Mouse (Mus musculus) olfactory bulb, adult 2 months (tissue): Measurements from ENCODE around the gene Pdss2. TPM values are rescaled to one million over a fixed set of nuclear protein-coding genes. Genes with fewer than 3 reads are reported as not detected.

Source experiments
- H3K27ac ChIP-seq: fragments of 200-500 bp; 2 replicates; pipeline ENCODE4 v1.5.1; 2012; ENCODE audit warnings: low read depth, low read length; ENCODE audit not compliant: insufficient read depth
- H3K4me1 ChIP-seq: fragments of 200-500 bp; 2 replicates; pipeline ENCODE4 v1.6.1; 2012; ENCODE audit warnings: low read length; ENCODE audit not compliant: control insufficient read depth, insufficient read depth
- H3K4me3 ChIP-seq: fragments of 200-500 bp; 2 replicates; pipeline ENCODE4 v1.5.1; 2012; ENCODE audit warnings: mild to moderate bottlenecking, low read depth, low read length, moderate library complexity; ENCODE audit not compliant: insufficient read depth
- CTCF ChIP-seq: fragments of 200-500 bp; IDR thresholded peaks from 2 replicates; pipeline ENCODE4 v1.5.1; 2012; ENCODE audit warnings: low read depth, mild to moderate bottlenecking, low read length, moderate library complexity; ENCODE audit not compliant: insufficient read depth
- POLR2A ChIP-seq: fragments of 200-500 bp; IDR thresholded peaks from 2 replicates; pipeline ENCODE4 v1.6.1; 2012; ENCODE audit warnings: mild to moderate bottlenecking, low read depth, low read length, moderate library complexity; ENCODE audit not compliant: insufficient read depth
- WGBS: fragments of 180-500 bp; shearing (Covaris S2); methylation state at CpG from one replicate; pipeline ENCODE4 v1.1.7; 2018; 5-methylcytosine and 5-hydroxymethylcytosine counted together
- polyA plus RNA-seq: library from polyadenylated mRNA; stranded (reverse); fragments of >200 nt; gene quantifications from 2 replicates; pipeline ENCODE4 v1.2.4, GENCODE M21; 2012; ENCODE audit warnings: low replicate concordance; ENCODE audit not compliant: missing spikeins, insufficient read depth, insufficient read length

The Pdss2 gene
- polyA plus RNA-seq, 1 experiment: not detected

- Histone ChIP-seq H3K4me3 (no peak overlapping the region), H3K27ac (no peak overlapping the region), H3K4me1 (no peaks in the 10 kb centered on the region)
- TF ChIP-seq POLR2A (no peak), CTCF (no peak)
- 45% methylated on average over 5 of the region's 5 CpGs for WGBS
Measured at GRCm38 (mm10) chr10:43378279-43378678, 157.0 kb downstream of the Pdss2 start.

- WGBS: 73% methylated on average over 15 of the region's 15 CpGs
- H3K4me3 ChIP-seq: no peak overlapping the region
- TF ChIP-seq CTCF (no peak), POLR2A (no peak)
- no peaks in the 10 kb centered on the region for H3K4me1 ChIP-seq
- no peak overlapping the region for H3K27ac ChIP-seq
Measured at GRCm38 (mm10) chr10:43378732-43379644, 157.7 kb downstream of the Pdss2 start.

- Histone ChIP-seq H3K27ac (no peak overlapping the region), H3K4me1 (no peaks in the 10 kb centered on the region), H3K4me3 (no peak overlapping the region)
- WGBS: 90% methylated on average over 3 of the region's 3 CpGs
- TF ChIP-seq POLR2A (no peak), CTCF (no peak)
Measured at GRCm38 (mm10) chr10:43382660-43383059, 161.4 kb downstream of the Pdss2 start.

GRCm38 (mm10) chr10:43384623-43385022, 163.3 kb downstream of the Pdss2 start:
- TF ChIP-seq POLR2A (no peak), CTCF (no peak)
- WGBS: 94% methylated on average over 5 of the region's 5 CpGs

GRCm38 (mm10) chr10:43392921-43393320, 171.6 kb downstream of the Pdss2 start:
- Histone ChIP-seq H3K4me3 (no peak overlapping the region), H3K27ac (no peak overlapping the region), H3K4me1 (no peaks in the 10 kb centered on the region)
- TF ChIP-seq CTCF: no peak
- no peak for TF ChIP-seq POLR2A
- 96% methylated on average over 2 of the region's 2 CpGs for WGBS

More at GRCm38 (mm10) chr10:43384623-43385022, 163.3 kb downstream of the Pdss2 start:
- Histone ChIP-seq H3K27ac (no peak overlapping the region), H3K4me1 (no peaks in the 10 kb centered on the region), H3K4me3 (no peak overlapping the region)

GRCm38 (mm10) chr10:43393818-43394217, 172.5 kb downstream of the Pdss2 start:
- no peaks in the 10 kb centered on the region for H3K4me1 ChIP-seq
- H3K4me3 ChIP-seq: no peak overlapping the region
- TF ChIP-seq POLR2A: no peak
- TF ChIP-seq CTCF: no peak
- 91% methylated on average over 6 of the region's 6 CpGs for WGBS
- no peak overlapping the region for H3K27ac ChIP-seq

- H3K27ac ChIP-seq: no peak overlapping the region
- WGBS: 77% methylated on average over 4 of the region's 4 CpGs
- TF ChIP-seq POLR2A (no peak), CTCF (no peak)
- H3K4me3 ChIP-seq: no peak overlapping the region
- H3K4me1 ChIP-seq: no peaks in the 10 kb centered on the region
Measured at GRCm38 (mm10) chr10:43395824-43396223, 174.5 kb downstream of the Pdss2 start.

GRCm38 (mm10) chr10:43399596-43400316, 178.5 kb downstream of the Pdss2 start:
- TF ChIP-seq CTCF (no peak), POLR2A (no peak)
- H3K4me1 ChIP-seq: no peaks in the 10 kb centered on the region
- no peak overlapping the region for H3K27ac ChIP-seq
- 79% methylated on average over 7 of the region's 7 CpGs for WGBS
- no peak overlapping the region for H3K4me3 ChIP-seq

GRCm38 (mm10) chr10:43406107-43406506, 184.8 kb downstream of the Pdss2 start:
- no peak for TF ChIP-seq CTCF
- no peak for TF ChIP-seq POLR2A
- Histone ChIP-seq H3K27ac (no peak overlapping the region), H3K4me1 (no peaks in the 10 kb centered on the region), H3K4me3 (no peak overlapping the region)
- WGBS: 97% methylated on average over 1 of the region's 1 CpGs

- TF ChIP-seq POLR2A: no peak
- no peak for TF ChIP-seq CTCF
- Histone ChIP-seq H3K4me3 (no peak overlapping the region), H3K4me1 (no peaks in the 10 kb centered on the region), H3K27ac (no peak overlapping the region)
- 87% methylated on average over 12 of the region's 12 CpGs for WGBS
Measured at GRCm38 (mm10) chr10:43406885-43407284, 185.6 kb downstream of the Pdss2 start.
